Mouse (Mus musculus): ENCODE measurements around the gene Atp8a2. TPM values are rescaled to one million over a fixed set of nuclear protein-coding genes. Genes with fewer than 3 reads are reported as not detected.

The Atp8a2 gene
- polyA plus RNA-seq, 1 experiment from 2014 or later: 4.9 TPM

- Histone ChIP-seq H3K4me1 (replicated peaks; ENCODE audit: control insufficient read depth, insufficient read depth, low read length) (no peaks in the 10 kb centered on the region), H3K4me2 (ENCODE audit: low read depth, low read length, severe bottlenecking) (no peak overlapping the region), H3K9ac (ENCODE audit: low read length) (no peak overlapping the region), H3K9me3 (ENCODE audit: control insufficient read depth, low read length) (no peaks in the 10 kb centered on the region), H3K36me3 (ENCODE audit: control insufficient read depth, insufficient read depth, low read length) (no peaks in the 10 kb centered on the region), H3K27me3 (ENCODE audit: control insufficient read depth, insufficient read depth, low read length) (no peaks in the 10 kb centered on the region), H3K27ac (ENCODE audit: low read depth, low read length) (no peak overlapping the region), H3K4me3 (ENCODE audit: low read depth, low read length) (no peak overlapping the region)
- 85% methylated on average over 7 of the region's 7 CpGs for WGBS
- ATAC-seq (replicated peaks; ENCODE audit: low FRiP score) (no peak), DNase-seq (ENCODE audit: low spot score) (no peak)
Observed at GRCm38 (mm10) chr14:59903484-59904130, 293.4 kb downstream of the Atp8a2 start.

- no peak overlapping the region for H3K27ac ChIP-seq (ENCODE audit: low read depth, low read length)
- 85% methylated on average over 1 of the region's 1 CpGs for WGBS
- no peak overlapping the region for H3K4me3 ChIP-seq (ENCODE audit: low read depth, low read length)
- H3K4me1 ChIP-seq (replicated peaks; ENCODE audit: control insufficient read depth, insufficient read depth, low read length): no peaks in the 10 kb centered on the region
- no peak for ATAC-seq (replicated peaks; ENCODE audit: low FRiP score)
- no peak overlapping the region for H3K4me2 ChIP-seq (ENCODE audit: low read depth, low read length, severe bottlenecking)
- H3K36me3 ChIP-seq (ENCODE audit: control insufficient read depth, insufficient read depth, low read length): no peaks in the 10 kb centered on the region
- DNase-seq (ENCODE audit: low spot score): no peak
- H3K27me3 ChIP-seq (ENCODE audit: control insufficient read depth, insufficient read depth, low read length): no peaks in the 10 kb centered on the region
- H3K9ac ChIP-seq (ENCODE audit: low read length): no peak overlapping the region
- H3K9me3 ChIP-seq (ENCODE audit: control insufficient read depth, low read length): no peaks in the 10 kb centered on the region
Observed at GRCm38 (mm10) chr14:59893971-59894370, 303.0 kb downstream of the Atp8a2 start.

- H3K27ac ChIP-seq (ENCODE audit: low read depth, low read length): no peak overlapping the region
- H3K4me3 ChIP-seq (ENCODE audit: low read depth, low read length): no peak overlapping the region
- H3K9ac ChIP-seq (ENCODE audit: low read length): no peak overlapping the region
- WGBS: 90% methylated on average over 8 of the region's 8 CpGs
- DNase-seq (ENCODE audit: low spot score): no peak
- H3K4me1 ChIP-seq (replicated peaks; ENCODE audit: control insufficient read depth, insufficient read depth, low read length): no peaks in the 10 kb centered on the region
- H3K27me3 ChIP-seq (ENCODE audit: control insufficient read depth, insufficient read depth, low read length): no peaks in the 10 kb centered on the region
- H3K36me3 ChIP-seq (ENCODE audit: control insufficient read depth, insufficient read depth, low read length): no peaks in the 10 kb centered on the region
- no peak for ATAC-seq (replicated peaks; ENCODE audit: low FRiP score)
- no peaks in the 10 kb centered on the region for H3K9me3 ChIP-seq (ENCODE audit: control insufficient read depth, low read length)
- H3K4me2 ChIP-seq (ENCODE audit: low read depth, low read length, severe bottlenecking): no peak overlapping the region
Observed at GRCm38 (mm10) chr14:59892084-59892483, 304.9 kb downstream of the Atp8a2 start.

- no peak overlapping the region for H3K9ac ChIP-seq (ENCODE audit: low read length)
- no peak overlapping the region for H3K4me2 ChIP-seq (ENCODE audit: low read depth, low read length, severe bottlenecking)
- no peaks in the 10 kb centered on the region for H3K36me3 ChIP-seq (ENCODE audit: control insufficient read depth, insufficient read depth, low read length)
- H3K9me3 ChIP-seq (ENCODE audit: control insufficient read depth, low read length): no peaks in the 10 kb centered on the region
- no peak overlapping the region for H3K27ac ChIP-seq (ENCODE audit: low read depth, low read length)
- no peak overlapping the region for H3K4me3 ChIP-seq (ENCODE audit: low read depth, low read length)
- DNase-seq (ENCODE audit: low spot score) (no peak), ATAC-seq (replicated peaks; ENCODE audit: low FRiP score) (no peak)
- no peaks in the 10 kb centered on the region for H3K27me3 ChIP-seq (ENCODE audit: control insufficient read depth, insufficient read depth, low read length)
- no peaks in the 10 kb centered on the region for H3K4me1 ChIP-seq (replicated peaks; ENCODE audit: control insufficient read depth, insufficient read depth, low read length)
- 89% methylated on average over 5 of the region's 5 CpGs for WGBS
Observed at GRCm38 (mm10) chr14:59891491-59891890, 305.5 kb downstream of the Atp8a2 start.

GRCm38 (mm10) chr14:59890818-59891217 lies 306.2 kb downstream of the Atp8a2 start:
- no peak overlapping the region for H3K4me3 ChIP-seq (ENCODE audit: low read depth, low read length)
- H3K4me2 ChIP-seq (ENCODE audit: low read depth, low read length, severe bottlenecking): no peak overlapping the region
- H3K27ac ChIP-seq (ENCODE audit: low read depth, low read length): no peak overlapping the region
- H3K36me3 ChIP-seq (ENCODE audit: control insufficient read depth, insufficient read depth, low read length): no peaks in the 10 kb centered on the region
- H3K9me3 ChIP-seq (ENCODE audit: control insufficient read depth, low read length): no peaks in the 10 kb centered on the region
- ATAC-seq (replicated peaks; ENCODE audit: low FRiP score): no peak
- WGBS: 66% methylated on average over 5 of the region's 5 CpGs
- no peak for DNase-seq (ENCODE audit: low spot score)
- no peak overlapping the region for H3K9ac ChIP-seq (ENCODE audit: low read length)
- H3K4me1 ChIP-seq (replicated peaks; ENCODE audit: control insufficient read depth, insufficient read depth, low read length): no peaks in the 10 kb centered on the region
- H3K27me3 ChIP-seq (ENCODE audit: control insufficient read depth, insufficient read depth, low read length): no peaks in the 10 kb centered on the region

GRCm38 (mm10) chr14:59890107-59890506 lies 306.9 kb downstream of the Atp8a2 start:
- 91% methylated on average over 7 of the region's 7 CpGs for WGBS
- no peak overlapping the region for H3K4me2 ChIP-seq (ENCODE audit: low read depth, low read length, severe bottlenecking)
- DNase-seq (ENCODE audit: low spot score): no peak
- no peak for ATAC-seq (replicated peaks; ENCODE audit: low FRiP score)
- H3K27me3 ChIP-seq (ENCODE audit: control insufficient read depth, insufficient read depth, low read length): no peaks in the 10 kb centered on the region
- H3K27ac ChIP-seq (ENCODE audit: low read depth, low read length): no peak overlapping the region
- no peak overlapping the region for H3K9ac ChIP-seq (ENCODE audit: low read length)
- no peaks in the 10 kb centered on the region for H3K36me3 ChIP-seq (ENCODE audit: control insufficient read depth, insufficient read depth, low read length)
- no peaks in the 10 kb centered on the region for H3K4me1 ChIP-seq (replicated peaks; ENCODE audit: control insufficient read depth, insufficient read depth, low read length)
- H3K9me3 ChIP-seq (ENCODE audit: control insufficient read depth, low read length): no peaks in the 10 kb centered on the region
- H3K4me3 ChIP-seq (ENCODE audit: low read depth, low read length): no peak overlapping the region

GRCm38 (mm10) chr14:59888446-59888845 lies 308.5 kb downstream of the Atp8a2 start:
- WGBS: 89% methylated on average over 1 of the region's 1 CpGs
- Histone ChIP-seq H3K4me1 (replicated peaks; ENCODE audit: control insufficient read depth, insufficient read depth, low read length) (no peaks in the 10 kb centered on the region), H3K4me3 (ENCODE audit: low read depth, low read length) (no peak overlapping the region), H3K27me3 (ENCODE audit: control insufficient read depth, insufficient read depth, low read length) (no peaks in the 10 kb centered on the region), H3K36me3 (ENCODE audit: control insufficient read depth, insufficient read depth, low read length) (no peaks in the 10 kb centered on the region), H3K9ac (ENCODE audit: low read length) (no peak overlapping the region), H3K4me2 (ENCODE audit: low read depth, low read length, severe bottlenecking) (no peak overlapping the region), H3K27ac (ENCODE audit: low read depth, low read length) (no peak overlapping the region), H3K9me3 (ENCODE audit: control insufficient read depth, low read length) (no peaks in the 10 kb centered on the region)
- ATAC-seq (replicated peaks; ENCODE audit: low FRiP score) (no peak), DNase-seq (ENCODE audit: low spot score) (peak; percentile 16)

- DNase-seq (ENCODE audit: low spot score) (peak; percentile 43), ATAC-seq (replicated peaks; ENCODE audit: low FRiP score) (no peak)
- Histone ChIP-seq H3K9ac (ENCODE audit: low read length) (no peak overlapping the region), H3K36me3 (ENCODE audit: control insufficient read depth, insufficient read depth, low read length) (no peaks in the 10 kb centered on the region), H3K27me3 (ENCODE audit: control insufficient read depth, insufficient read depth, low read length) (no peaks in the 10 kb centered on the region), H3K4me2 (ENCODE audit: low read depth, low read length, severe bottlenecking) (no peak overlapping the region), H3K4me3 (ENCODE audit: low read depth, low read length) (no peak overlapping the region), H3K4me1 (replicated peaks; ENCODE audit: control insufficient read depth, insufficient read depth, low read length) (no peaks in the 10 kb centered on the region), H3K9me3 (ENCODE audit: control insufficient read depth, low read length) (no peaks in the 10 kb centered on the region), H3K27ac (ENCODE audit: low read depth, low read length) (no peak overlapping the region)
- WGBS: 82% methylated on average over 6 of the region's 6 CpGs
Observed at GRCm38 (mm10) chr14:59888046-59888445, 308.9 kb downstream of the Atp8a2 start.

Data from forebrain, embryonic 11.5 days (tissue).